Mouse (Mus musculus) splenic B cell, adult 2 months (primary cell): ENCODE measurements around the gene Cables2.

Experiments
- DNase-seq: peaks from one replicate; pipeline ENCODE4 v3.0.0-alpha.2; 2011; ENCODE audit warnings: low read depth, low spot score
- H3K27me3 ChIP-seq: 2 replicates; pipeline ENCODE4 v1.6.1; 2012; ENCODE audit warnings: mild to moderate bottlenecking, low read length, moderate library complexity, mixed read lengths; ENCODE audit not compliant: control insufficient read depth, poor library complexity, insufficient read depth, severe bottlenecking
- H3K36me3 ChIP-seq: 2 replicates; pipeline ENCODE4 v1.6.1; 2012; ENCODE audit warnings: mild to moderate bottlenecking, low read length, moderate library complexity, mixed read lengths; ENCODE audit not compliant: control insufficient read depth, poor library complexity, insufficient read depth, severe bottlenecking

Cables2 gene

DNA sequence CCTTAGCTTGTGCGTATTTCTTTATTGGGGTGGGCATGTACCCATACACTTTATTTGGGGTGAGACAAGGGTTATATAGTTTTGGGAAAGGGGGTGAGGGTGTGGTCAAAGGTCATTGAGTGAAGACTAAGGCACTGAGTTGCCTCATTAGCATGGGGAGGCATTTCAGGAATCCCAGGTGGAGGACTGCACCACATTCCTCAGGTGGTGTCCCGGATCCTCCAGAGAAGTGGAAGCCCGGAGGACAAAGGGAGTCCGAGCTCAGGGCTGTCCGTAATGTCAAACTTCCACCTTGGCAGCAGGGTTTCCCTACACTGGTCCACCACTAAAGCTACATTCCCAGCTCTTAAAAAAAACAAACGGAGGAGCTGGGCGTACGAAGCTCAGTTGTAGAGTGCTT, 19.6 kb upstream of the Cables2 start:
- DNase-seq: no peak
- Histone ChIP-seq H3K27me3 (no peaks in the 10 kb centered on the region), H3K36me3 (no peaks in the 10 kb centered on the region)

DNA sequence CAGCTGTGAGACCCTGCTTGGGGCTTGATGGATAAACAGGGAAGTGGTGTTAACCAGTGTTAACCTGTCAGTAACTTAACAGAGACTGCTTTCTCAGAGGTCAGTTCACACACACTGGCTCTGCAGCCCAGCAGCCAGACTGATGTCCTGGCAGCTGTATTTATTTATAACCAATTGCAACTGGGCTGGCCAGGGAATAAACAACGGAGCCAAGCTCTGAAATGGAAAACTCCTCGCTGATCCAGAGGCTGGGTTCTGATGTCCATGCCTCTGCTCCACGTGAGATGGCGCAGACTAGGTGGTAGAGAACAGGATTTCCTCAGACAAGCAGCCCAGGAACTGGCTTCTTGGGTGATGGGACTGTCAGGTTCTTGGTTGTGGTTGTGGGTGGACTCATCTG, 18.7 kb upstream of the Cables2 start:
- no peaks in the 10 kb centered on the region for H3K36me3 ChIP-seq
- H3K27me3 ChIP-seq: no peaks in the 10 kb centered on the region
- DNase-seq: no peak

DNA sequence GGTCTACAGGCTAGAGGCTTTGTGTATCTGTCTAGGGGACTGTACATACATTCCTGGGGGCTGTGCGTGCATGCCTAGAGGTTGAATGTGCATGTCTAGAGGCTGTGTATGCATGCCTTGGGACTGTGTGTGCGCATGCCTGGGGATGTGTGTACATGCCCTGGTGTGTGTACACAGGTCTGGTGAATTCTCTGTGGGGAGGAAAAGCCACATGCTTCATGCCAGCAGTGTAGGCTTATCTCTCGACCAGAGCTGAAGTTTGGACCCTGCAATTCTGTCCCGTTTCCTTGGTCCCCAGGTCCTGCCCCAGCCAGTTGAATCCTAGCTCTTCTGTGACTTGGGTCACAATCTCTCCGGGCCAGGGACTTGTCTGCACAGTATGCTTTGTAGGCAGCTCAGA, 18.3 kb upstream of the Cables2 start:
- DNase-seq: no peak
- Histone ChIP-seq H3K27me3 (no peaks in the 10 kb centered on the region), H3K36me3 (no peaks in the 10 kb centered on the region)

DNA sequence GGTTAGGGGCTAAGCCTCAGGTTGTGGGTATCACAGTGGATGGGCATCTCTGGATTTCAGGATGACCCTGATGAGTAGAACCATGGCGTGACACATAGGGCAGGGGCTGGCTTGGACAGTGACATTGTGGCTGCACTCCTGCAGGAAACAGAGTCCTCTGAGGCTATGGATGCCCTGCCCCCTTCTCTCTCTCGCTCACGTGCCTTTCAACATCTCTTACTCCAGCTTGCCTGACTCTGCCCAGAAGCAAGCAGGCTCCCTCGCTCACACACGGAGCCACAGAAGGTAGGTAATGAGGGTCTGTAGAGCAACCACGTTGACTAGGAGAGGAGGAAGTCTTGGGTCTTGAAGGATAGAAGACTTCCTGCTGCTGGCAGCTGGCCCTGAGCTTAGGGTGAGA, 17.2 kb upstream of the Cables2 start:
- Histone ChIP-seq H3K27me3 (no peaks in the 10 kb centered on the region), H3K36me3 (no peaks in the 10 kb centered on the region)
- no peak for DNase-seq

DNA sequence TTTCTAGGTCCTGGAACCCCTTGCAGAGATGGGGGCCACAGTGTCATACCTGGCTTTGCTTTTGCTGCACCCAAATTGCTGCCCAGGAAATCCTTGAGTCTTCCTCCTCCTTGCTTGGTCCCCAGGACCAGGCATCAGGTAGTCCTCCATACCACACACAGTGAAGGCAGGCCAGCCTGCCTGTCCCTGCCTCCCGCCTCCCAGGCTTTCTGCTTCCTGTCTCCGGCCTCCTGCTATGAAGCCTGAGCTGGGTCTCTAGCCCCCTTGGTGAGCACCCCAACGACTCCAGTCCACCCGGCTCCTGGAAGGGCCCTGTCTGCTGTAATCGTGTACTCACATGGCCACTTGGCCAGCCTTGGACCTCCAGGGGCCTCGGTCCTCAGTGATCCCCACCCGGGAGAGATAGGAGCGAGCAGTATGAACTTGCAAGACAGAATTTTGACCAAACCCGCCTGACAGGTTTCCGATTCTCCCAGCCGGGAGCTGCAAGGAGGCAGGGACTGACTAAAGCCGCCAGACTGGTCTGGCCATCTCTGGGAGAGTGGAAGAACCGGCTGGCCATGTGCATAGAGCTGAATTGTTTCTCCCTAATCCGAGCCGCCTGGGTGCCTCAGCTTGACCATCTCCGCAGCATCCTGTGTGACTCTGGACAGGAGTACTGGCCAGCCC, 16.3 kb upstream of the Cables2 start, which contains the start of gene Rbbp8nl:
TSS of gene Rbbp8nl (minus strand) at position 440 of the 669 bp plus-strand sequence.
- H3K27me3 ChIP-seq: no peaks in the 10 kb centered on the region
- no peaks in the 10 kb centered on the region for H3K36me3 ChIP-seq
- DNase-seq: no peak

DNA sequence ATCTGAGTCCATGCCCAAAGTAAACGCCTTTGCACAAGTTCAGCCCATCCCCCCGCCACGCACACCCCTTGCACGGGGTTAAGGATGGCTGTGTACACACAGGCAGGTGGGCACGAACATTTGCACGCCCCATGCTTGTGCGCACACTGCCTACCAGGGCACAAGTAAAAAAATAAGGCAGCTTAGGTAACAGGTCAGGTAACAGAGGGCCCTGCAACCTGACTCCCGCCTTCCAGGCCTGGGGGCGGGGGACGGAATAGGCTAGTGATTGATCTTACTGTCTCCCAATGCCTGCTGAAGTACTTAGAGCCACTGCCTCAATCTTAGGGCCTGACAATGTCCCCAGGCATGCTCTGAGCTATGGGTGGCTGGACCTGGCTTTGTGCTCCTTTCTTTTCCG, 15.7 kb upstream of the Cables2 start:
- no peak for DNase-seq
- no peaks in the 10 kb centered on the region for H3K36me3 ChIP-seq
- no peaks in the 10 kb centered on the region for H3K27me3 ChIP-seq

DNA sequence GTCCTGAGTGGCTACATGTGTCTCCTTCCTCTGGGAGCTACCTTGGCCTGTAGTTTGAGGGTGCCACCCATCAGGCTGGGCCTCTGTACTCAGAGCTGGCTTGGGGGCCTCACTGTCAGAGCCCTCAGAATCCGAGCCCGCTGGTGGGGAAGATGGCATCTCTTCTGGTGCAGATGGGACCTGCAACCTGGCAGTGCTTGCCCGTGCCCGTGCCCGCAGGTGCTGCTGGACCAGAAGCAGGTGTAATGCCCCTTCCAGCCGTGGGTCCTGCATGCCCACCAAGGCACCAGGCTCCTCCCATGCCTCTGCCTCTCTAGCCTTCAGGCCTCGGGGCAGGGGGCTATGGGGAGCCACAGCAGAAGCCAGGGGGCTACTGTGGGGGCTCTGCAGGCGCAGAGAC, 6.0 kb upstream of the Cables2 start:
- no peaks in the 10 kb centered on the region for H3K36me3 ChIP-seq
- no peaks in the 10 kb centered on the region for H3K27me3 ChIP-seq
- no peak for DNase-seq

DNA sequence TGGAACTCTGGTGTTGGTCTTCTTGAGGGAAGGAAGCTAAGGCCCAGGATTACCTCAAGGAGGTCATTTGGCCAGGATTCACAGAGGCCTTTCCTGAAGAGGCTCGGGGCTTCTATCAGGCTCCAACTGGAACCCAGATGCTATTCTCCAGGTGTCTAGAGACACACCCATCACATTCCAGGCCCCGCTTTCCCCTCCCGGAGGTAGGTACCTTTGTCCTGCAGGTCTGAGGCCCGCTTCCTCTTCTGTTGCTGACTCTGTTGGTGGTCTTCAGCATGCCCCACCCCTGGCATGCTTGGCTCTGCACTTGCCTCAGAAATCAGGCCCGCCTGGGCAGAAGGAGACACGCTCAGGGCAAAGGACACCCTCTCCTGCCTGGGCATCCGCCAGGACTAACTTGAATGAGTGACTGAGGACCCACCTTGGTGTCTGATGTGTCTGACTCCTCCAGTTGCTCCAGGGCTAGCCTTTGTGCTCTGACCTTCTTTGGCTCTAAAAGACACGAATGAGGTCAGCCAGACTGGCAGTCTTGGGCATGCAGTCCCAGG, 4.6 kb upstream of the Cables2 start:
- DNase-seq: no peak
- Histone ChIP-seq H3K27me3 (no peaks in the 10 kb centered on the region), H3K36me3 (no peaks in the 10 kb centered on the region)

DNA sequence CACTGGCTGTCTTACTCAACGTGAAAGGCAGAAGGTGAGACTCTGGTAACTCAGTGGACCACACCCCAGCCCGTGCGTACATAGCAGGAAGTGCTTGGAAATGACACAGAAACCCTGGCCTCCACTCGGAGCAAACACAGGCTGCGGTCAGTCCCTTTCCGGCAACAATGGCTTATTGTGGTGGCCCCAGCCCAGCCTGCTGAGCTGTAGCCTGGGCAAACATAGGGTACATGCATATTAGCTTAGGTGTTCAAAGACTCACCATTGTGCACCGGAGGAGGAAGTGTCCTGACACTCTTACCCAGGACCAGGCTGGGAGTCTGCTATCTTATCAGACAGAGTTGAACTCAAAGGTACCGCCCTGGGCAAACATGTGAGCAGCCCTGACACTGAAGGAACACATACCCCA, 3.6 kb upstream of the Cables2 start:
- H3K27me3 ChIP-seq: no peaks in the 10 kb centered on the region
- DNase-seq: peak; percentile 66
- no peaks in the 10 kb centered on the region for H3K36me3 ChIP-seq

DNA sequence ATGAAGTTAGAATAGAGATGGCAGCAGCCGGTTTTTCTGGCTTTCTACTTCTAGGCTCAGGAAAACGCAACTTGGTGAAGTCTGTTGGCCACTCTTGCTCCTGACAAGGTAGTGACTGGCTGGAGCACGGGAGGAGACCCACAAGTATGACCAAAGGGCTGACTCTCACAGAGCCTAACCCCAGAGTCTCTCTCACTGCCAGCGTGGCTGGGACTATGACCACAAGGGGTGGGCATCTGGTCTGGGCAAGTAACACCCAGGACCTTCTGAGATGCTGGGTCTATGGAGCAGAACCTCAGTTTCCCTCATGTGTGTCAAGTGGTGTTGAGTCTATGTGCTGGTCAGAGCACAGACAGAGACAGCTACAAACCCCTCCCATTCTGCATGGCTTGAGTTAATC, 3.1 kb upstream of the Cables2 start:
- DNase-seq: peak; percentile 21
- H3K36me3 ChIP-seq: no peaks in the 10 kb centered on the region
- H3K27me3 ChIP-seq: no peaks in the 10 kb centered on the region

DNA sequence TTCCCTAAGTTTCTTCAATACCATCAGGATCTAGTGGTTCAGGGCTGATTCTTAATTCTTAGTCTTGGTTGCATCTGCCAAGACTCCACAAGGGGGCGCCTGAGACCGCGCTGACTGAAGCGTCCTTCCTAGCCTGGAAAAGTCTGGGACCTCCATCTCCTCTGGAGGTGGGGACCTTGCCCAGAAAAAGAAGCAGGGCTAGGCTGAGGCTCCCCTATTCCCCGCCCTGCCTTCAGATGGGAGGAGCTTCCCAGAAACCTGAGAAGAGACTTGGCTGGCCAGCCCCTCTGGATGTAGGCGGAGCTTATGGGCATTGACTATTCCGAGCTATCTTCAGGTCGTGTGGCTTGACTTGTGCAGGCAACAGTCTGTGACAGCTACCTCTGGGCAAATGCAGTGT, 2.5 kb upstream of the Cables2 start:
- Histone ChIP-seq H3K36me3 (no peaks in the 10 kb centered on the region), H3K27me3 (no peaks in the 10 kb centered on the region)
- DNase-seq: peak; percentile 73

DNA sequence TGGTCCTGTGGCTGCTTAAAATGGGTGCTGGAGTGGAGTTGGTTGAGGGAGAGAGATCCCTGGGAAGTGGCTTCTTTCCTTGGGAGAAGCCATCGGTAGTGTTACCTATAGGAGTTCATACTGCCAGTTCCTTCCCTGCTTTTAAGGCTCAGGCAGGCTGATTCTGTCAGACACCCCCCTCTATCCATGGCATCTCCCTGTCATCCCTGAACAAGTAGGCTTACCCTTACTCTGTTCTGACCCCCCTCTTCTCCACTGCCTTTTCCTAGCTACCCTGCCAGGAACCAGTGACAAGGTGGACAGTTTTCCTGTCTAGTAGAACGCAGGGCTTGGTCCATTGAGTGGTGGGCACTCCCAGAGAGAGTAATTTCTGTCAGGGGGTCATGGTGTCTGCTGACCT, 1.2 kb upstream of the Cables2 start:
- Histone ChIP-seq H3K36me3 (no peaks in the 10 kb centered on the region), H3K27me3 (no peaks in the 10 kb centered on the region)
- no peak for DNase-seq

DNA sequence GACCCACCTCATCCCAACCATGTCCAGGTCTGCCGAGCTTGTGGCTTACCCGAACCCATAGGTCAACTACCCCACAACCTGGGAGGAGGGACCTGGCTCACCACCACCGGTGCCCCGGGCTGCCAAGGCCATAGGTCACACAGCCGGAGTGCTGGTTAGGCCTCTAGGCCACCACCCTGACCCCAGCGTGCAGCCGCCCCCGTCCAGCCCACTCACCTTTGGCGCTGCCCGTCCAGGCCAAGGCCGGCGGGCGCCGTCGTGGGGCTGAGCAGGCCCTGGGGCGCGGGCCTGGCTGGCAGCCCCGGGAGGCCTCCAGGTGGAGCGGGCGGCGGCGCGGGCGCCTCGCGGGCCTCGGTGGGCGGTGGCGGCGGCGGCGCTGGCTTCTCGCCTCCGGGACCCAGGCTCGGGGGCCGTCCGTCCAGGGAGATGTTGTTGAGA, 393 bp downstream of the Cables2 start:
- peak; percentile 29 for DNase-seq
- Histone ChIP-seq H3K36me3 (no peaks in the 10 kb centered on the region), H3K27me3 (no peaks in the 10 kb centered on the region)

DNA sequence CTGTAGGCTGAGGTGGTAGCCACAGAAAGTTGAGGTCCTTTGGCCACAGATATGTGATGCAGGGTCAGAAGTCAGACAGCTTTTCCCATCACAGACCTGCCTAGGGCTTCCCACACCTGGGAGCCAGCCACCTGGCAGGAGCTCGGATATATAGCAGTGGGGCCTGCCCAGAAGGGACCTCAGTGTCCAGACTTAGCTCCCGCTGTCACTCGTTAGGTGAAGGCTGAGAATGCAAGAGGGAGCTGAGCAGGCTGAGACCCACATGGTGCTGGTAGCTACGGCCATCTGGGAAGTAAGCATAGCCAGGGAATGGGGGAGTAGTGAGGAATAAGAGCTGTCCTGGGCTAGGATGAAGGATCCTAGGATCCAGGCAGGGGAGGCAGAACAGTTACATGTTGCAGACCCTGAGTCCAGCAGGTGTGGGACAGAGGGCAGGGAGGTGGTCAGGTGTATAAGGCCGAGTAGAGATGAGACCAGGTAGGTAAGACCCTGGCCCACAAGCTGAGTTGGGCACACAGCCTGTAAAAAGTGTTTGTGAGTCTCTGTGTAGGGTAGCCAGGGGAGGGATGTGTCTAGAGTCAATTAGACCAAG, 1.4 kb downstream of the Cables2 start:
- peaks cover 3% of the 10 kb centered on the region; the same call in 1 of the 2 replicates for H3K36me3 ChIP-seq
- no peak for DNase-seq
- H3K27me3 ChIP-seq: no peaks in the 10 kb centered on the region

DNA sequence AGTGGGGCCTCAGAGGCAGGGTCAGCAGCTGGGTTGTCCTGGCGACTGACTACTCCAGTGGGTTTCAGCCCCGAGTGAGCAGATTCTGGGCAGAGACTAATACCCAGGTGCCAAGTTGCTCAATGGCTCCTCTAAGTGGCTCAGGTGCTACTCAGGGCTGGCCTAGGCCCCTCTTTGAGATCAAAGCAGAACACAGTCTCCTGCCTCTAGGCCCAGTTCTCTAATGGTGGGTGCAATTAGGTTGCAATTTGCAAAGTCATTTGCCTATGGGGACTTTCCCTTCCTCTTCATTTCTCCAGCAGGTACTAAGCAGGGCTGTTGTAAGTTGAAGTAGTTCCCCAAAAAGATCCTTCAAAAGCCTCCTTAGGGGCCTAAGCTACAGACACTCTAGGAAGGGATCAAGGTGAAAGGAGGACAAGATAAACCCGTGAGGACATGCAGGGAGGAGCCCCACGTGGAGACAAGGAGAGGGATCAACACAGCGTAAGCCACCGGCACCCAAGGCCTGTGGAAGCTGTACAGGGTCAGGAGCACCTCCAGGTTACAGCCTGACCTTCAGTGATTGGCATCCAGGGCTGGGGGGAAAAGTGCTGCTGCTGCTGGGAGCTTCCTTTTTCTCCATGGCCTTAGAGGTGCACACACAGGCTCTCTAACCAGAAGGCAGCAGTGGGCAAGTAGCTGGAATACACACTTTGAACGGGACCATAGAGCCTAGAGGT, 2.6 kb downstream of the Cables2 start:
- DNase-seq: peak; percentile 74
- Histone ChIP-seq H3K27me3 (no peaks in the 10 kb centered on the region), H3K36me3 (peaks cover 3% of the 10 kb centered on the region; the same call in 1 of the 2 replicates)
